Mouse (Mus musculus): ENCODE measurements around the gene Rock2.

GRCm38 (mm10) chr12:16876667-16877066, 18.0 kb upstream of the Rock2 start:
- TF ChIP-seq CTCF (IDR thresholded peaks at IDR 0.05; ENCODE audit: low read depth) (no peak), EP300 (IDR thresholded peaks at IDR 0.05; ENCODE audit: low read depth) (no peak)
